Mouse (Mus musculus): ENCODE results near the gene Frmpd1. TPM values are rescaled to one million over a fixed set of nuclear protein-coding genes. Genes with fewer than 3 reads are reported as not detected.

Frmpd1 gene
- polyA plus RNA-seq (2015; fragmentation: Nextera tagmentation; extraction: Ambion mirVana) = 2.1 and 2.4 TPM in 2 replicates

GRCm38 (mm10) chr4:45184521-45185330 lies at the start of gene Frmpd1:
TSS of gene Frmpd1 (plus strand) at chr4:45184875.

DNA sequence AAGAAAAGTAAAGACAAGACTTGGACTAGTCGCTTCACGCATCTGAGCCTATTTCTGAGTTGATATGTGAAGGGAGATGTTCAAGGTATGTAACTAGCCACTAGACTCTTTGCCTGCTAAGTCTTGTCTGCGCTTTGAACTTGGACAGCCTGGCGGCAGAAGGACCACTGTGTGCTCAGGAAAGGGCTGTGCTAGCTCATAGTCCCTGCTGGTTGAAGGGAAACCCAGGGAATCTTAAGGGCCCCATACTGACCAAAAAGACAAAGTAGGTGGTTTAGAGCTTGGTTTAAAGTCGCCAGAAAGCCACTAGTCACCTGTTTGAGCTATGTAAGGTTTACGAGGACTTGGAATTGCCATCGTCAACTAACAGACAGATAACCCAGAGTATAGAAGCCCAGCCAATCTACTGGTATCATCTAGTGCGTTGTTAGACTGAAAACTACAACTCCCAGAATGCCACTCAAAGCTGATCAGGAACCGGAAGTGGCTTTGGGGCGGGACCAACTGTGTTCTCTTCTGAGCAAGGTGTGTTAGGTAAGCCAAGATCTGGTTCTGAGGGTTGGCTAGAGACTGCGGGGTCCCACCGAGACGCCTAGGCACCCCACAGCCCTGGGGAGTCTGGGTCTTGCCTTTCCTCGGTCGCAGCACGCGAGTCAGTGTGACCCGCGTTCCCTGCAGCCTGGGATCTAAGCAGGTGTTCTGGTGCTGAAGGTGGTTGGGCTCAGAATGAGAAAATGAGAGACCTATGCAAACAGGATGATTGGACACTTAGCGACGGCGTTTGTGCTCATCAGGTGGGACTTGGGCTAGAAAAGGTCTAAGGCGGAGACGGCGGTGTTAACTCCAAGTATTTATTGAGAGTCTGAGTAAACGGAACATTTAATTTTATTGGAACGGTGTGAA lies 112.2 kb downstream of the Frmpd1 start, which contains the start of gene Trmt10b:
Gene Trmt10b, plus strand, starts transcription at position 466 of the 903 bp plus-strand sequence.

Other genes with a start within 250 kb of the Frmpd1 start
- gene Grhpr, start 203.5 kb upstream of the Frmpd1 start, polyA plus RNA-seq (2015; fragmentation: Nextera tagmentation; extraction: Ambion mirVana) = 40.2 and 46.2 TPM in 2 replicates
- gene Zbtb5, start 172.5 kb upstream of the Frmpd1 start, polyA plus RNA-seq (2015; fragmentation: Nextera tagmentation; extraction: Ambion mirVana) = 5.7 and 7.2 TPM in 2 replicates
- 13.9 and 14.6 TPM in 2 replicates for gene Polr1e, start 166.3 kb upstream of the Frmpd1 start, polyA plus RNA-seq (2015; fragmentation: Nextera tagmentation; extraction: Ambion mirVana)
- 7.0 and 7.3 TPM in 2 replicates for gene Fbxo10, start 100.3 kb upstream of the Frmpd1 start, polyA plus RNA-seq (2015; fragmentation: Nextera tagmentation; extraction: Ambion mirVana)
- gene Tomm5, start 76.8 kb upstream of the Frmpd1 start, polyA plus RNA-seq (2015; fragmentation: Nextera tagmentation; extraction: Ambion mirVana) = 188 and 193 TPM in 2 replicates
- gene Trmt10b, start 112.3 kb downstream of the Frmpd1 start, polyA plus RNA-seq (2015; fragmentation: Nextera tagmentation; extraction: Ambion mirVana) = 6.5 and 7.4 TPM in 2 replicates
- 10.1 and 11.2 TPM in 2 replicates for gene Dcaf10, start 157.2 kb downstream of the Frmpd1 start, polyA plus RNA-seq (2015; fragmentation: Nextera tagmentation; extraction: Ambion mirVana)
- 30.8 and 34.7 TPM in 2 replicates for gene Exosc3, start 157.9 kb downstream of the Frmpd1 start, polyA plus RNA-seq (2015; fragmentation: Nextera tagmentation; extraction: Ambion mirVana)
- 42.2 and 48.5 TPM in 2 replicates for gene Slc25a51, start 223.9 kb downstream of the Frmpd1 start, polyA plus RNA-seq (2015; fragmentation: Nextera tagmentation; extraction: Ambion mirVana)